Mouse (Mus musculus) stomach, postnatal 0 days (tissue): ENCODE results near the gene Casq2. TPM values are rescaled to one million over a fixed set of nuclear protein-coding genes. Genes with fewer than 3 reads are reported as not detected.

Experiments used
- ATAC-seq: fragments of 200-750 bp; cut with Nextera tagmentation; 2 replicates; pipeline ENCODE4 v1.8.0; 2017; ENCODE audit not compliant: low FRiP score, low TSS enrichment
- DNase-seq: peaks from one replicate; pipeline ENCODE4 v3.0.0-alpha.2; 2016; ENCODE audit warnings: low spot score
- H3K27ac ChIP-seq: fragments of 300-500 bp; sonication (generic); replicated peaks from 2 replicates; pipeline ENCODE4 v1.5.1; 2014; ENCODE audit warnings: mild to moderate bottlenecking, control low read depth
- H3K27me3 ChIP-seq: fragments of 300-500 bp; sonication (generic); 2 replicates; pipeline ENCODE4 v1.6.1; 2014; ENCODE audit warnings: low read length; ENCODE audit not compliant: control insufficient read depth, insufficient read depth
- H3K36me3 ChIP-seq: fragments of 300-500 bp; sonication (generic); 2 replicates; pipeline ENCODE4 v1.6.1; 2014; ENCODE audit warnings: low read length, mixed read lengths; ENCODE audit not compliant: control insufficient read depth, insufficient read depth
- H3K4me1 ChIP-seq: fragments of 300-500 bp; sonication (generic); replicated peaks from 2 replicates; pipeline ENCODE4 v1.6.1; 2014; ENCODE audit warnings: antibody characterized with exemption; ENCODE audit not compliant: control insufficient read depth, insufficient read depth
- H3K4me2 ChIP-seq: fragments of 300-500 bp; sonication (generic); replicated peaks from 2 replicates; pipeline ENCODE4 v1.6.1; 2014; ENCODE audit warnings: low read depth, mild to moderate bottlenecking, control low read depth, moderate library complexity
- H3K4me3 ChIP-seq: fragments of 300-500 bp; sonication (generic); 2 replicates; pipeline ENCODE4 v1.5.1; 2014; ENCODE audit warnings: low read depth, low read length, control low read depth
- H3K9ac ChIP-seq: fragments of 300-500 bp; sonication (generic); 2 replicates; pipeline ENCODE4 v1.6.1; 2014; ENCODE audit warnings: mild to moderate bottlenecking, low read length, control low read depth, mixed read lengths
- H3K9me3 ChIP-seq: fragments of 300-500 bp; sonication (generic); 2 replicates; pipeline ENCODE4 v1.6.1; 2016; ENCODE audit warnings: low read length; ENCODE audit not compliant: control insufficient read depth
- CTCF ChIP-seq: IDR thresholded peaks from 2 replicates; pipeline ENCODE4 v1.5.1; 2016; ENCODE audit warnings: antibody characterized with exemption, low read depth, mild to moderate bottlenecking, moderate library complexity
- EP300 ChIP-seq: optimal IDR thresholded peaks from 2 replicates; pipeline ENCODE3; 2016; ENCODE audit warnings: antibody characterized with exemption
- WGBS: fragments of 180-500 bp; shearing (Covaris S2); extraction: QIAGEN DNeasy Blood & Tissue Kit; methylation state at CpG from one replicate; pipeline ENCODE4 v1.1.7; 2014; 5-methylcytosine and 5-hydroxymethylcytosine counted together
- polyA plus RNA-seq: library from polyadenylated mRNA; unstranded; fragments of >200 nt; fragmentation: Nextera tagmentation; extraction: Ambion mirVana; gene quantifications from 2 replicates; pipeline ENCODE4 v1.2.1, GENCODE M21; 2015

The Casq2 gene
- polyA plus RNA-seq, 1 experiment from 2014 or later = 2.5 TPM

- WGBS = 44% methylated on average over 6 of the region's 6 CpGs
- no peak overlapping the region for H3K4me3 ChIP-seq
- peaks cover 7% of the 10 kb centered on the region for H3K4me1 ChIP-seq
- no peaks in the 10 kb centered on the region for H3K27me3 ChIP-seq
- DNase-seq (no peak), ATAC-seq (no peak)
- no peaks in the 10 kb centered on the region for H3K9me3 ChIP-seq
- H3K9ac ChIP-seq = no peak overlapping the region
- no peak overlapping the region for H3K4me2 ChIP-seq
- H3K27ac ChIP-seq = no peak overlapping the region
- no peak for TF ChIP-seq CTCF
- no peak for TF ChIP-seq EP300
- H3K36me3 ChIP-seq = peaks cover 2% of the 10 kb centered on the region; the same call in 1 of the 2 replicates
Measured at GRCm38 (mm10) chr3:102188972-102189371, 102.8 kb downstream of the Casq2 start.

- DNase-seq (no peak), ATAC-seq (no peak)
- peaks cover 8% of the 10 kb centered on the region for H3K4me1 ChIP-seq
- H3K27me3 ChIP-seq = no peaks in the 10 kb centered on the region
- H3K4me2 ChIP-seq = no peak overlapping the region
- peaks cover 2% of the 10 kb centered on the region; the same call in 1 of the 2 replicates for H3K36me3 ChIP-seq
- H3K4me3 ChIP-seq = no peak overlapping the region
- 43% methylated on average over 4 of the region's 4 CpGs for WGBS
- H3K9ac ChIP-seq = no peak overlapping the region
- H3K27ac ChIP-seq = 0 out of 2 replicates have a peak overlapping the region, but pooled peaks have one; percentile 24
- TF ChIP-seq CTCF (no peak), EP300 (no peak)
- no peaks in the 10 kb centered on the region for H3K9me3 ChIP-seq
Measured at GRCm38 (mm10) chr3:102190015-102190414, 103.8 kb downstream of the Casq2 start.

- Histone ChIP-seq H3K4me2 (no peak overlapping the region), H3K27me3 (no peaks in the 10 kb centered on the region), H3K9me3 (no peaks in the 10 kb centered on the region), H3K4me1 (peaks cover 9% of the 10 kb centered on the region), H3K9ac (no peak overlapping the region), H3K27ac (no peak overlapping the region), H3K36me3 (peaks cover 2% of the 10 kb centered on the region; the same call in 1 of the 2 replicates), H3K4me3 (no peak overlapping the region)
- ATAC-seq (no peak), DNase-seq (no peak)
- no peak for TF ChIP-seq CTCF
- no peak for TF ChIP-seq EP300
Measured at GRCm38 (mm10) chr3:102190642-102191041, 104.4 kb downstream of the Casq2 start.

- Histone ChIP-seq H3K4me2 (no peak overlapping the region), H3K4me1 (peaks cover 9% of the 10 kb centered on the region), H3K27ac (no peak overlapping the region), H3K27me3 (no peaks in the 10 kb centered on the region), H3K4me3 (no peak overlapping the region), H3K9me3 (no peaks in the 10 kb centered on the region), H3K36me3 (peaks cover 7% of the 10 kb centered on the region; the same call in 1 of the 2 replicates), H3K9ac (no peak overlapping the region)
- ATAC-seq (no peak), DNase-seq (no peak)
- TF ChIP-seq CTCF (no peak), EP300 (no peak)
- WGBS = 63% methylated on average over 3 of the region's 3 CpGs
Measured at GRCm38 (mm10) chr3:102191575-102191974, 105.4 kb downstream of the Casq2 start.

- TF ChIP-seq CTCF = no peak
- no peak for TF ChIP-seq EP300
- Histone ChIP-seq H3K4me2 (no peak overlapping the region), H3K27me3 (no peaks in the 10 kb centered on the region), H3K4me1 (peaks cover 10% of the 10 kb centered on the region), H3K27ac (no peak overlapping the region), H3K9me3 (no peaks in the 10 kb centered on the region), H3K9ac (no peak overlapping the region), H3K36me3 (peaks cover 8% of the 10 kb centered on the region; the same call in 1 of the 2 replicates), H3K4me3 (no peak overlapping the region)
- DNase-seq (no peak), ATAC-seq (no peak)
- WGBS = 35% methylated on average over 2 of the region's 2 CpGs
Measured at GRCm38 (mm10) chr3:102192621-102193020, 106.4 kb downstream of the Casq2 start.

- Histone ChIP-seq H3K9ac (no peak overlapping the region), H3K27me3 (no peaks in the 10 kb centered on the region), H3K4me2 (peak overlapping the region; percentile 15; the same call in 1 of the 2 replicates), H3K27ac (peak overlapping the region; percentile 56), H3K4me3 (no peak overlapping the region), H3K4me1 (peaks cover 14% of the 10 kb centered on the region), H3K36me3 (peaks cover 8% of the 10 kb centered on the region; the same call in 1 of the 2 replicates), H3K9me3 (no peaks in the 10 kb centered on the region)
- 16% methylated on average over 19 of the region's 20 CpGs for WGBS
- TF ChIP-seq EP300 (no peak), CTCF (no peak)
- ATAC-seq = peak; percentile 36; the same call in 1 of the 2 replicates
- no peak for DNase-seq
Measured at GRCm38 (mm10) chr3:102193488-102194290, 107.5 kb downstream of the Casq2 start.
